Mouse (Mus musculus): ENCODE data around the gene Slc8a1.

The Slc8a1 gene

GRCm38 (mm10) chr17:81554052-81554734, 184.0 kb downstream of the Slc8a1 start:
- no peak for DNase-seq

GRCm38 (mm10) chr17:81551856-81552635, 186.1 kb downstream of the Slc8a1 start:
- no peak for DNase-seq

GRCm38 (mm10) chr17:81550864-81551263, 187.3 kb downstream of the Slc8a1 start:
- no peak for DNase-seq

- DNase-seq: no peak
Measured at GRCm38 (mm10) chr17:81548016-81548415, 190.2 kb downstream of the Slc8a1 start.

GRCm38 (mm10) chr17:81546525-81546924, 191.7 kb downstream of the Slc8a1 start:
- DNase-seq: peak; percentile 26

- no peak for DNase-seq
Measured at GRCm38 (mm10) chr17:81546012-81546411, 192.2 kb downstream of the Slc8a1 start.

GRCm38 (mm10) chr17:81544926-81545325, 193.3 kb downstream of the Slc8a1 start:
- no peak for DNase-seq

GRCm38 (mm10) chr17:81542313-81543185, 195.6 kb downstream of the Slc8a1 start:
- no peak for DNase-seq

- DNase-seq: no peak
Measured at GRCm38 (mm10) chr17:81538163-81539160, 199.7 kb downstream of the Slc8a1 start.

GRCm38 (mm10) chr17:81536093-81536492, 202.1 kb downstream of the Slc8a1 start:
- no peak for DNase-seq

- no peak for DNase-seq
Measured at GRCm38 (mm10) chr17:81529849-81530248, 208.3 kb downstream of the Slc8a1 start.

- no peak for DNase-seq
Measured at GRCm38 (mm10) chr17:81528940-81529339, 209.2 kb downstream of the Slc8a1 start.

- no peak for DNase-seq
Measured at GRCm38 (mm10) chr17:81526463-81526862, 211.7 kb downstream of the Slc8a1 start.

- DNase-seq: no peak
Measured at GRCm38 (mm10) chr17:81524826-81525225, 213.4 kb downstream of the Slc8a1 start.

GRCm38 (mm10) chr17:81523943-81524342, 214.2 kb downstream of the Slc8a1 start:
- DNase-seq: no peak

GRCm38 (mm10) chr17:81518316-81519025, 219.7 kb downstream of the Slc8a1 start:
- DNase-seq: peak; percentile 22

- no peak for DNase-seq
Measured at GRCm38 (mm10) chr17:81516155-81516554, 222.0 kb downstream of the Slc8a1 start.

GRCm38 (mm10) chr17:81514022-81514421, 224.2 kb downstream of the Slc8a1 start:
- no peak for DNase-seq

GRCm38 (mm10) chr17:81513368-81513958, 224.7 kb downstream of the Slc8a1 start:
- DNase-seq: no peak

GRCm38 (mm10) chr17:81505162-81505685, 233.0 kb downstream of the Slc8a1 start:
- no peak for DNase-seq

GRCm38 (mm10) chr17:81504040-81504439, 234.1 kb downstream of the Slc8a1 start:
- no peak for DNase-seq
